Mouse (Mus musculus) forebrain, embryonic 12.5 days (tissue): ENCODE measurements around the gene Gm21981. TPM values are rescaled to one million over a fixed set of nuclear protein-coding genes. Genes with fewer than 3 reads are reported as not detected.

Experiments used
- ATAC-seq: fragments of 200-750 bp; cut with Nextera tagmentation; 2 replicates; pipeline ENCODE4 v1.8.0; 2017; ENCODE audit warnings: moderate TSS enrichment; ENCODE audit not compliant: low FRiP score
- H3K27ac ChIP-seq: fragments of 300-500 bp; sonication (generic); 2 replicates; pipeline ENCODE4 v1.5.1; 2016; ENCODE audit warnings: mild to moderate bottlenecking
- H3K27me3 ChIP-seq: fragments of 300-500 bp; sonication (generic); 2 replicates; pipeline ENCODE4 v1.6.1; 2016; ENCODE audit warnings: mild to moderate bottlenecking
- H3K36me3 ChIP-seq: fragments of 300-500 bp; sonication (generic); replicated peaks from 2 replicates; pipeline ENCODE4 v1.6.1; 2016; ENCODE audit warnings: mild to moderate bottlenecking
- H3K4me1 ChIP-seq: fragments of 300-500 bp; sonication (generic); 2 replicates; pipeline ENCODE4 v1.6.1; 2016
- H3K4me2 ChIP-seq: fragments of 300-500 bp; sonication (generic); 2 replicates; pipeline ENCODE4 v1.6.1; 2016; ENCODE audit warnings: mild to moderate bottlenecking, moderate library complexity
- H3K4me3 ChIP-seq: fragments of 300-500 bp; sonication (generic); replicated peaks from 2 replicates; pipeline ENCODE4 v1.5.1; 2016; ENCODE audit warnings: mild to moderate bottlenecking
- H3K9ac ChIP-seq: fragments of 300-500 bp; sonication (generic); 2 replicates; pipeline ENCODE4 v1.6.1; 2016; ENCODE audit warnings: mild to moderate bottlenecking
- H3K9me3 ChIP-seq: fragments of 300-500 bp; sonication (generic); 2 replicates; pipeline ENCODE4 v1.6.1; 2016
- WGBS: fragments of 180-500 bp; shearing (Covaris S2); methylation state at CpG from one replicate; pipeline ENCODE4 v1.1.7; 2016; 5-methylcytosine and 5-hydroxymethylcytosine counted together
- polyA plus RNA-seq: library from polyadenylated mRNA; unstranded; fragments of >200 nt; fragmentation: Nextera tagmentation; extraction: Ambion mirVana; gene quantifications from 2 replicates; pipeline ENCODE4 v1.2.1, GENCODE M21; 2016

Gm21981 gene
- polyA plus RNA-seq, 1 experiment from 2014 or later = 0.60 TPM

GRCm38 (mm10) chr17:47721183-47721582, 26.9 kb upstream of the Gm21981 start:
- 86% methylated on average over 4 of the region's 4 CpGs for WGBS
- H3K9ac ChIP-seq = no peak overlapping the region
- no peak for ATAC-seq

GRCm38 (mm10) chr17:47715037-47715436, 20.8 kb upstream of the Gm21981 start:
- H3K4me1 ChIP-seq = no peaks in the 10 kb centered on the region
- H3K9ac ChIP-seq = no peak overlapping the region
- ATAC-seq = no peak
- H3K4me3 ChIP-seq = no peak overlapping the region
- no peak overlapping the region for H3K27ac ChIP-seq
- H3K27me3 ChIP-seq = no peaks in the 10 kb centered on the region; the same call in 1 of the 2 replicates
- H3K9me3 ChIP-seq = no peaks in the 10 kb centered on the region
- no peak overlapping the region for H3K4me2 ChIP-seq
- no peaks in the 10 kb centered on the region for H3K36me3 ChIP-seq
- 65% methylated on average over 3 of the region's 3 CpGs for WGBS

More at GRCm38 (mm10) chr17:47721183-47721582, 26.9 kb upstream of the Gm21981 start:
- no peak overlapping the region for H3K4me3 ChIP-seq
- no peaks in the 10 kb centered on the region for H3K9me3 ChIP-seq
- H3K27ac ChIP-seq = no peak overlapping the region
- 0 out of 2 replicates have a peak, but pooled peaks cover 3% of the 10 kb centered on the region for H3K27me3 ChIP-seq
- H3K4me1 ChIP-seq = no peaks in the 10 kb centered on the region
- no peaks in the 10 kb centered on the region for H3K36me3 ChIP-seq
- H3K4me2 ChIP-seq = no peak overlapping the region

GRCm38 (mm10) chr17:47712889-47713571, 18.8 kb upstream of the Gm21981 start:
- no peak overlapping the region for H3K4me2 ChIP-seq
- H3K4me3 ChIP-seq = no peak overlapping the region
- ATAC-seq = no peak
- no peaks in the 10 kb centered on the region for H3K4me1 ChIP-seq
- H3K9ac ChIP-seq = no peak overlapping the region
- H3K9me3 ChIP-seq = no peaks in the 10 kb centered on the region
- H3K36me3 ChIP-seq = no peaks in the 10 kb centered on the region
- WGBS = 45% methylated on average over 9 of the region's 22 CpGs
- H3K27ac ChIP-seq = no peak overlapping the region
- no peaks in the 10 kb centered on the region; the same call in 1 of the 2 replicates for H3K27me3 ChIP-seq

DNA sequence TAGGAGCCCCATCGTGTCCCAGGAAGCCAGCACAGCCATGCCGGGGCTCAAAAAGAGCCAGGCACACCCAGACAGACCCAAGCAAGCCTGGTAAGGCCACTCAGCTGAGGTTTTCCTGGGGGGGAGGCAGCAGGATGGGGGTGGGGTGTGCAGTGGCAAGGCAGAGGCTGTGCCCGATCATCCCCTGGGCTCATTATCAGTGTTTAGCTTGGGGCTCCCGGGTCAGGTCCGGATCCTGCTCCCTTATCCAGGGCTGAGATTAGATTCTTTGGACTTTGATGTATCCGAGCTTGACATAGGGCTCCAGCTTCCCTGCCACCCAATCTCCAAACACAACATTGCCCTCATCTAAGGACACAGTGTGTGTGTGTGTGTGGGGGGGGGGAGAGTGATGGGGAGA, 17.6 kb upstream of the Gm21981 start:
- WGBS = 70% methylated on average over 6 of the region's 6 CpGs
- no peak for ATAC-seq
- no peaks in the 10 kb centered on the region for H3K4me1 ChIP-seq
- no peaks in the 10 kb centered on the region for H3K36me3 ChIP-seq
- H3K27ac ChIP-seq = no peak overlapping the region
- no peak overlapping the region for H3K4me3 ChIP-seq
- H3K4me2 ChIP-seq = no peak overlapping the region
- no peaks in the 10 kb centered on the region for H3K9me3 ChIP-seq
- no peaks in the 10 kb centered on the region; the same call in 1 of the 2 replicates for H3K27me3 ChIP-seq
- H3K9ac ChIP-seq = no peak overlapping the region

GRCm38 (mm10) chr17:47710036-47710435, 15.8 kb upstream of the Gm21981 start:
- Histone ChIP-seq H3K9ac (no peak overlapping the region), H3K9me3 (no peaks in the 10 kb centered on the region), H3K4me3 (no peak overlapping the region), H3K4me1 (no peaks in the 10 kb centered on the region), H3K27me3 (no peaks in the 10 kb centered on the region), H3K27ac (no peak overlapping the region), H3K4me2 (no peak overlapping the region), H3K36me3 (no peaks in the 10 kb centered on the region)
- WGBS = 83% methylated on average over 3 of the region's 3 CpGs
- no peak for ATAC-seq

- Histone ChIP-seq H3K27me3 (no peaks in the 10 kb centered on the region), H3K9me3 (no peaks in the 10 kb centered on the region), H3K9ac (no peak overlapping the region), H3K4me3 (no peak overlapping the region), H3K36me3 (no peaks in the 10 kb centered on the region), H3K4me1 (no peaks in the 10 kb centered on the region), H3K4me2 (no peak overlapping the region), H3K27ac (no peak overlapping the region)
- ATAC-seq = no peak
- 82% methylated on average over 4 of the region's 4 CpGs for WGBS
Observed at GRCm38 (mm10) chr17:47708972-47709371, 14.7 kb upstream of the Gm21981 start.

GRCm38 (mm10) chr17:47707961-47708360, 13.7 kb upstream of the Gm21981 start:
- Histone ChIP-seq H3K27me3 (peaks cover 10% of the 10 kb centered on the region), H3K9ac (no peak overlapping the region), H3K36me3 (peaks cover 7% of the 10 kb centered on the region; the same call in 1 of the 2 replicates), H3K9me3 (no peaks in the 10 kb centered on the region), H3K4me1 (0 out of 2 replicates have a peak, but pooled peaks cover 3% of the 10 kb centered on the region), H3K27ac (no peak overlapping the region), H3K4me3 (no peak overlapping the region), H3K4me2 (no peak overlapping the region)
- no peak for ATAC-seq
- 79% methylated on average over 3 of the region's 3 CpGs for WGBS

- no peak overlapping the region for H3K4me2 ChIP-seq
- no peak overlapping the region for H3K27ac ChIP-seq
- no peak overlapping the region for H3K4me3 ChIP-seq
- H3K27me3 ChIP-seq = peaks cover 20% of the 10 kb centered on the region
- WGBS = 75% methylated on average over 1 of the region's 1 CpGs
- no peak for ATAC-seq
- no peak overlapping the region for H3K9ac ChIP-seq
- H3K4me1 ChIP-seq = peaks cover 3% of the 10 kb centered on the region; the same call in 1 of the 2 replicates
- H3K9me3 ChIP-seq = no peaks in the 10 kb centered on the region
- peaks cover 21% of the 10 kb centered on the region for H3K36me3 ChIP-seq
Observed at GRCm38 (mm10) chr17:47706196-47706595, 11.9 kb upstream of the Gm21981 start.

DNA sequence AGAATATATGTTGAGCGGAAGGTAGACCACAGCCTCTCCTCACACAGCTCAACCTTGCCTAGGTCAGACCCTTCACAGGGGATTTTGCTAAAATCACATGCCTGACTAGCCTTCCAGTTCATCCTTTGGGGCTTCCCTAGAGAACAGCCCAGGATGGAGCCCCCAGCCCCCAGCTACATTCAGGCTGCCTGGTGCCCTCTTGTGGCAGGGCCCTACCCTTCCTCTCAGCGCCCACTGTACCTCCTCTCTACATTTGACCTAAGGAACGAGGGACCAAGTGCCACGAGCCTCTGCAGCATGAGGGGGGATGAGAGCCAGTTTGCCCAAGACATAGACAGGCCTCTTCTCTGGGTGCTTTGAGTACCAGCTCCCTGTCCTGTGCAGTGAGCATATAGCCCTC, 10.4 kb upstream of the Gm21981 start:
- Histone ChIP-seq H3K4me2 (no peak overlapping the region), H3K9me3 (no peaks in the 10 kb centered on the region), H3K4me3 (no peak overlapping the region), H3K27ac (no peak overlapping the region), H3K4me1 (peaks cover 3% of the 10 kb centered on the region; the same call in 1 of the 2 replicates), H3K27me3 (peaks cover 20% of the 10 kb centered on the region), H3K36me3 (peaks cover 32% of the 10 kb centered on the region), H3K9ac (no peak overlapping the region)
- ATAC-seq = no peak
- 81% methylated on average over 4 of the region's 4 CpGs for WGBS

- Histone ChIP-seq H3K4me2 (no peak overlapping the region), H3K9ac (no peak overlapping the region), H3K9me3 (no peaks in the 10 kb centered on the region), H3K4me3 (no peak overlapping the region), H3K27ac (no peak overlapping the region), H3K4me1 (peaks cover 3% of the 10 kb centered on the region; the same call in 1 of the 2 replicates), H3K27me3 (peaks cover 20% of the 10 kb centered on the region), H3K36me3 (peaks cover 37% of the 10 kb centered on the region)
- WGBS = 34% methylated on average over 20 of the region's 20 CpGs
- no peak for ATAC-seq
Observed at GRCm38 (mm10) chr17:47703556-47703955, 9.3 kb upstream of the Gm21981 start.

GRCm38 (mm10) chr17:47702548-47703345, 8.5 kb upstream of the Gm21981 start:
- H3K4me2 ChIP-seq = no peak overlapping the region
- no peak overlapping the region for H3K27ac ChIP-seq
- ATAC-seq = no peak
- peaks cover 3% of the 10 kb centered on the region; the same call in 1 of the 2 replicates for H3K4me1 ChIP-seq
- H3K9ac ChIP-seq = no peak overlapping the region
- no peak overlapping the region for H3K4me3 ChIP-seq
- H3K36me3 ChIP-seq = peaks cover 38% of the 10 kb centered on the region
- H3K9me3 ChIP-seq = no peaks in the 10 kb centered on the region
- H3K27me3 ChIP-seq = peaks cover 20% of the 10 kb centered on the region
- 50% methylated on average over 28 of the region's 28 CpGs for WGBS

- Histone ChIP-seq H3K9me3 (no peaks in the 10 kb centered on the region), H3K27me3 (peaks cover 20% of the 10 kb centered on the region), H3K4me3 (no peak overlapping the region), H3K36me3 (peaks cover 40% of the 10 kb centered on the region), H3K4me1 (peaks cover 3% of the 10 kb centered on the region; the same call in 1 of the 2 replicates), H3K27ac (no peak overlapping the region), H3K9ac (no peak overlapping the region), H3K4me2 (no peak overlapping the region)
- 0 out of 2 replicates have a peak, but pooled peaks have one; percentile 9 for ATAC-seq
- 79% methylated on average over 9 of the region's 9 CpGs for WGBS
Observed at GRCm38 (mm10) chr17:47701793-47702192, 7.5 kb upstream of the Gm21981 start.
